8 mouse cellular contexts compared by ENCODE assay signal in genomic region chr8:3622119-3622518, GRCm38 (mm10). TPM values are rescaled to one million over a fixed set of nuclear protein-coding genes. Genes with fewer than 3 reads are reported as not detected.
A peak's percentile ranks its signal among the peaks of the same experiment; 100 is the strongest.
DNase-seq lines count a peak whose midpoint lies in the region; ATAC-seq and TF ChIP-seq lines count a peak whose summit lies in the region.

No protein-coding gene starts in this region.

- H3K27me3 ChIP-seq in heart, postnatal 0 days (ENCODE audit: control insufficient read depth, insufficient read depth, low read length) = no peaks in the 10 kb centered on the region
- no peaks in the 10 kb centered on the region for H3K27me3 ChIP-seq in hindbrain, embryonic 15.5 days
- H3K27me3 ChIP-seq in midbrain, embryonic 15.5 days (replicated peaks) = no peaks in the 10 kb centered on the region

- whole genome bisulfite sequencing in heart, postnatal 0 days = 71% methylated on average over 8 of the region's 8 CpGs
- 64% methylated on average over 8 of the region's 8 CpGs for WGBS in hindbrain, embryonic 15.5 days
- WGBS in midbrain, embryonic 15.5 days = 70% methylated on average over 8 of the region's 8 CpGs

- TF ChIP-seq EP300 in heart, postnatal 0 days (IDR thresholded peaks at IDR 0.05; ENCODE audit: low read depth) = no peak

- peak overlapping the region; percentile 93 for H3K4me2 ChIP-seq in heart, postnatal 0 days (ENCODE audit: low read depth, low read length)
- peak overlapping the region; percentile 75 for H3K4me2 ChIP-seq in hindbrain, embryonic 15.5 days
- H3K4me2 ChIP-seq in midbrain, embryonic 15.5 days = peak overlapping the region; percentile 76

- no peak overlapping the region for H3K27ac ChIP-seq in heart, postnatal 0 days (ENCODE audit: low read depth)
- no peak overlapping the region for H3K27ac ChIP-seq in cortical plate, adult 2 months (ENCODE audit: insufficient read depth, low read length)
- no peak overlapping the region for H3K27ac ChIP-seq in hindbrain, embryonic 15.5 days (replicated peaks)
- no peak overlapping the region for H3K27ac ChIP-seq in midbrain, embryonic 15.5 days

- no peak for TF ChIP-seq CTCF in heart, postnatal 0 days (IDR thresholded peaks at IDR 0.05; ENCODE audit: low read depth)
- no peak for TF ChIP-seq CTCF in cortical plate, adult 2 months (IDR thresholded peaks at IDR 0.05; ENCODE audit: extremely low read depth, insufficient read depth, low read length)

- no peak overlapping the region for H3K9ac ChIP-seq in heart, postnatal 0 days (replicated peaks; ENCODE audit: low read depth, low read length)
- H3K9ac ChIP-seq in hindbrain, embryonic 15.5 days = peak overlapping the region; percentile 53; the same call in 1 of the 2 replicates
- H3K9ac ChIP-seq in midbrain, embryonic 15.5 days = peak overlapping the region; percentile 76; the same call in 1 of the 2 replicates

- TF ChIP-seq POLR2A in cortical plate, adult 2 months (IDR thresholded peaks at IDR 0.05; ENCODE audit: extremely low read depth, insufficient read depth, low read length) = no peak

- peak overlapping the region; percentile 74; the same call in 1 of the 2 replicates for H3K4me3 ChIP-seq in heart, postnatal 0 days (ENCODE audit: low read depth, low read length)
- H3K4me3 ChIP-seq in cortical plate, adult 2 months (ENCODE audit: insufficient read depth, low read length) = peak overlapping the region; percentile 67
- peak overlapping the region; percentile 61 for H3K4me3 ChIP-seq in hindbrain, embryonic 15.5 days
- peak overlapping the region; percentile 68 for H3K4me3 ChIP-seq in midbrain, embryonic 15.5 days

- H3K36me3 ChIP-seq in heart, postnatal 0 days (replicated peaks; ENCODE audit: control insufficient read depth, insufficient read depth, low read length) = peaks cover 14% of the 10 kb centered on the region
- H3K36me3 ChIP-seq in hindbrain, embryonic 15.5 days = peaks cover 12% of the 10 kb centered on the region
- H3K36me3 ChIP-seq in midbrain, embryonic 15.5 days (replicated peaks) = peaks cover 13% of the 10 kb centered on the region

- H3K9me3 ChIP-seq in heart, postnatal 0 days (replicated peaks; ENCODE audit: control insufficient read depth, low read length) = no peaks in the 10 kb centered on the region
- no peaks in the 10 kb centered on the region for H3K9me3 ChIP-seq in hindbrain, embryonic 15.5 days
- no peaks in the 10 kb centered on the region for H3K9me3 ChIP-seq in midbrain, embryonic 15.5 days

- no peak for ATAC-seq in heart, postnatal 0 days (ENCODE audit: insufficient read depth, low read depth)
- no peak for ATAC-seq in hindbrain, embryonic 15.5 days (ENCODE audit: low FRiP score, low read depth)
- no peak; the same call in 1 of the 2 replicates for ATAC-seq in midbrain, embryonic 15.5 days (replicated peaks)

- peaks cover 12% of the 10 kb centered on the region for H3K4me1 ChIP-seq in heart, postnatal 0 days (ENCODE audit: control insufficient read depth, insufficient read depth)
- peaks cover 2% of the 10 kb centered on the region; the same call in 1 of the 2 replicates for H3K4me1 ChIP-seq in cortical plate, adult 2 months (ENCODE audit: control insufficient read depth, insufficient read depth, low read length)
- H3K4me1 ChIP-seq in hindbrain, embryonic 15.5 days (replicated peaks) = peaks cover 25% of the 10 kb centered on the region
- H3K4me1 ChIP-seq in midbrain, embryonic 15.5 days = peaks cover 23% of the 10 kb centered on the region

- DNase-seq in heart, postnatal 0 days (ENCODE audit: low spot score) = no peak
- no peak for DNase-seq in heart, adult 8-10 months (ENCODE audit: low spot score)
- no peak for DNase-seq in right cerebral cortex, adult 18-20 months
- DNase-seq in urinary bladder, adult 2 months (ENCODE audit: low spot score) = no peak
- no peak for DNase-seq in urinary bladder, adult 18-20 months (ENCODE audit: low spot score in 2 of 2)

RNA-seq across cellular contexts. Expression of gene Pet100, which starts 0.8 kb away (rescaled TPM):
- total RNA-seq in heart, postnatal 0 days (2014; rRNA removed; ENCODE audit: low replicate concordance) = 2.4 and 14.4 TPM in 2 replicates
- polyA plus RNA-seq in heart, postnatal 0 days (2015; fragmentation: Nextera tagmentation; extraction: Ambion mirVana) = 112 and 121 TPM in 2 replicates
- 100 to 1,000 TPM in 1 of 4 experiments, 10 to 100 TPM in 3; 84.2 to 104 (median 93.4) TPM for total RNA-seq in heart, adult 8-10 months (2022)
- 67.1 and 72.7 TPM in 2 replicates for polyA plus RNA-seq in cortical plate, adult 2 months (2012; rRNA removed)
- polyA plus RNA-seq in hindbrain, embryonic 15.5 days (2015; fragmentation: Nextera tagmentation; extraction: Ambion mirVana) = 83.4 and 97.2 TPM in 2 replicates
- polyA plus RNA-seq in midbrain, embryonic 15.5 days (2015; fragmentation: Nextera tagmentation; extraction: Ambion mirVana) = 73.4 and 84.0 TPM in 2 replicates
- polyA plus RNA-seq in urinary bladder, adult 2 months (2012; rRNA removed) = 65.2 and 71.8 TPM in 2 replicates

RNA-seq across cellular contexts. Expression of gene Xab2, which starts 1.0 kb away (rescaled TPM):
- total RNA-seq in heart, postnatal 0 days (2014; rRNA removed; ENCODE audit: low replicate concordance) = 26.8 and 27.0 TPM in 2 replicates
- polyA plus RNA-seq in heart, postnatal 0 days (2015; fragmentation: Nextera tagmentation; extraction: Ambion mirVana) = 20.0 TPM in 2 replicates
- 10 to 100 TPM; 13.8 to 18.5 (median 16.2) TPM for total RNA-seq in heart, adult 8-10 months (2022)
- polyA plus RNA-seq in cortical plate, adult 2 months (2012; rRNA removed) = 52.9 and 53.1 TPM in 2 replicates
- polyA plus RNA-seq in hindbrain, embryonic 15.5 days (2015; fragmentation: Nextera tagmentation; extraction: Ambion mirVana) = 46.3 and 49.9 TPM in 2 replicates
- polyA plus RNA-seq in midbrain, embryonic 15.5 days (2015; fragmentation: Nextera tagmentation; extraction: Ambion mirVana) = 54.2 and 58.7 TPM in 2 replicates
- polyA plus RNA-seq in urinary bladder, adult 2 months (2012; rRNA removed) = 45.0 and 54.9 TPM in 2 replicates

RNA-seq across cellular contexts. Expression of gene Pcp2, which starts 3.2 kb away (rescaled TPM):
- total RNA-seq in heart, postnatal 0 days (2014; rRNA removed; ENCODE audit: low replicate concordance) = not detected in 2 replicates
- not detected in 2 replicates for polyA plus RNA-seq in heart, postnatal 0 days (2015; fragmentation: Nextera tagmentation; extraction: Ambion mirVana)
- not detected for total RNA-seq in heart, adult 8-10 months (2022)
- 5.9 TPM in 1 of 2 replicates, not detected in the other for polyA plus RNA-seq in cortical plate, adult 2 months (2012; rRNA removed)
- 9.5 and 22.9 TPM in 2 replicates for polyA plus RNA-seq in hindbrain, embryonic 15.5 days (2015; fragmentation: Nextera tagmentation; extraction: Ambion mirVana)
- polyA plus RNA-seq in midbrain, embryonic 15.5 days (2015; fragmentation: Nextera tagmentation; extraction: Ambion mirVana) = 2.3 and 6.0 TPM in 2 replicates
- not detected in 2 replicates for polyA plus RNA-seq in urinary bladder, adult 2 months (2012; rRNA removed)

RNA-seq across cellular contexts. Expression of gene Stxbp2, which starts 8.6 kb away (rescaled TPM):
- total RNA-seq in heart, postnatal 0 days (2014; rRNA removed; ENCODE audit: low replicate concordance) = 15.2 and 30.5 TPM in 2 replicates
- 13.8 and 14.5 TPM in 2 replicates for polyA plus RNA-seq in heart, postnatal 0 days (2015; fragmentation: Nextera tagmentation; extraction: Ambion mirVana)
- 1 to 10 TPM; 4.6 to 7.7 (median 5.6) TPM for total RNA-seq in heart, adult 8-10 months (2022)
- 274 and 285 TPM in 2 replicates for polyA plus RNA-seq in cortical plate, adult 2 months (2012; rRNA removed)
- 38.0 and 45.3 TPM in 2 replicates for polyA plus RNA-seq in hindbrain, embryonic 15.5 days (2015; fragmentation: Nextera tagmentation; extraction: Ambion mirVana)
- 40.5 and 52.9 TPM in 2 replicates for polyA plus RNA-seq in midbrain, embryonic 15.5 days (2015; fragmentation: Nextera tagmentation; extraction: Ambion mirVana)
- polyA plus RNA-seq in urinary bladder, adult 2 months (2012; rRNA removed) = 135 and 202 TPM in 2 replicates

RNA-seq across cellular contexts. Expression of gene Retn, which starts 33.5 kb away (rescaled TPM):
- total RNA-seq in heart, postnatal 0 days (2014; rRNA removed; ENCODE audit: low replicate concordance) = not detected in 2 replicates
- not detected in 2 replicates for polyA plus RNA-seq in heart, postnatal 0 days (2015; fragmentation: Nextera tagmentation; extraction: Ambion mirVana)
- total RNA-seq in heart, adult 8-10 months (2022) = 1 to 10 TPM in 2 of 4 experiments, under 1 TPM in 2; 0.38 to 1.9 (median 1.3) TPM
- polyA plus RNA-seq in cortical plate, adult 2 months (2012; rRNA removed) = 1.7 and 2.2 TPM in 2 replicates
- polyA plus RNA-seq in hindbrain, embryonic 15.5 days (2015; fragmentation: Nextera tagmentation; extraction: Ambion mirVana) = 0.42 and 0.78 TPM in 2 replicates
- 0.37 and 0.57 TPM in 2 replicates for polyA plus RNA-seq in midbrain, embryonic 15.5 days (2015; fragmentation: Nextera tagmentation; extraction: Ambion mirVana)
- polyA plus RNA-seq in urinary bladder, adult 2 months (2012; rRNA removed) = 53.8 and 69.7 TPM in 2 replicates
